Mouse (Mus musculus): ENCODE results near the gene Acaca.
A peak's percentile ranks its signal among the peaks of the same experiment; 100 is the strongest.

The Acaca gene

DNA sequence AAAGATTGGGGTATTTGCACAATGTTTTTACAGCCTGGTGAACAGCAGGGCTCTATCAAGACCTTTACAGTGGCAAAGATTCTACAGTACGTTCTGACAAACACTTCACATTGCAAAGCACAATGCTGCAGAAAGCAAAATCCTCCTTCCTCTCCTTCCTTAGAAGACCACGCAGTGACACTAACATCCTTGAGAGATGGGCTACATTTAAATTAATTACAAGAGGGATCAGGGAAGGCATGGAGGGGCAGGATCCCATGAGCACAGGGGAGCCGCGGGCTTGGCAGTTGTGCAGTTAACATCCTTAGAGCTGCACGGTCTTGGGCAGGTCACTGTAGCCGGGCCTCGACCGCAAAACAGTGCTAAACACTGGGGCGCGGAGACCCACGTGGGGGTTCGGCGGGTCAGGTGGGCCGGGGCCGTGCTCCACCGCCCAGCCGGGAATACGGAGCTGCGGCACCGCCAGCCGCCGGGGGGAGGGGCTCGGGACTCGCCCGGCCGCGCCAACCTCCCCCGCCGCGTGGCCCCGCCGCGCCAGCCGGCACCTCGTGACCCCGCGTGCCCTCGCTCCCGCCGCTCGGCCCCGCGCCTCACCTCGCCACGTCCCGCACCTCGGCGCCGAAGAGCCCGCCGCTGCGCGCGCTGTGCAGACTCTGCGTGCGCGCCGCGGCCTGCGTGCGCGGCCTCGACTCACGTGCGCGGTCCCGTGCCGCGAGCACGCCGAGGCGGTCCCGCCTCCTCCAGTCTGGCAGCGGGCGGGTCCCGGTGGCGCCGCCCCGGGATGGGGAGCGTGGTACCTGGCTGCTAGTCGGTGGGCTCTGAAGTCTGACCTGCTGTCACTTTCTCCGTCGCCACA lies at the start of gene Acaca, which contains the start of gene Tada2a:
TSS of gene Acaca (plus strand) at position 730 of the 856 bp plus-strand sequence.
TSS of gene Tada2a (minus strand) at position 658 of the 856 bp plus-strand sequence.
- peak; percentile 83 for DNase-seq

DNA sequence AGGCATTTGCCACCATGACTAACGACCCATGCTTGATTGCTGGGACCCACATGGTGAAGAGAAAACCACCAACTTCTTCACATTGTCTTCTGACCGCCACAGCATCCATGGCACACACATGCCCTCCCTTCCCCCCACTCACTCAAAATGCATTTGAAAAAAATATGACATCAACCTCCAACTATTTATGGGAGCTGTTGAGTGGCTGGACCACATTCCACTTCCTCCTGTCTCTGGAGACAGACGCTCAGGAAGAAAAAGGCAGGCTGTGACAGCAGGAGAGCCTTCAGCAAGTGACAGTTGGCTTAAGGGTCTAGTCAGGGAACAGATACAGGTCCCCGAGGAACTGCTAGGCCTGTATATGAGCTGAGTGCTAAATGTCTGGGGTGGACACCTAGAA lies 49.6 kb upstream of the Acaca start:
- DNase-seq: no peak

GRCm38 (mm10) chr11:84080327-84080726 lies 49.1 kb upstream of the Acaca start:
- DNase-seq: no peak

- DNase-seq: no peak
These were observed 47.6 kb upstream of the Acaca start for GRCm38 (mm10) chr11:84081901-84082300.

DNA sequence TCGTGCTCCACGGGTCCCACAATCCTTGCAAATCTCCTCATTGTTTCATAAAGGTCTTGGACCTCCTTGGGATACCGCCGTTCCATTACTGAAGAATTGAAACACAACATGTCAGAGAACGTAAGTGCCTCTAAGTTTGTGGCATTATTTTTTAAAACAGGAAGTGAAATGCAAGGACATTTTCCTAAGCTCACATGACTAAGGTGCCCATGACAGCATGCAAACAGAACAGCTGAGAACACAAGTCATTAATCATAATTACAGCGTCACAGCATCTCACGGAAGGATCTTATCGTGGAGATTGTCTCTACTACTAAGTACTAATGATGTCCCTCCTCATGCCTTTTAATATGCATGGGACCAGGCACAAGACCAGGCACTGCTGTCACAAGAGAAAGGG lies 38.9 kb upstream of the Acaca start:
- DNase-seq: no peak

- no peak for DNase-seq
These were observed 34.4 kb upstream of the Acaca start for GRCm38 (mm10) chr11:84095084-84095483.

GRCm38 (mm10) chr11:84097251-84097998 lies 32.0 kb upstream of the Acaca start:
- DNase-seq: no peak

- no peak for DNase-seq
These were observed 28.3 kb upstream of the Acaca start for GRCm38 (mm10) chr11:84101182-84101581.

- no peak for DNase-seq
These were observed 25.4 kb upstream of the Acaca start for GRCm38 (mm10) chr11:84104036-84104435.

- no peak for DNase-seq
These were observed 22.3 kb upstream of the Acaca start for GRCm38 (mm10) chr11:84107137-84107536.

GRCm38 (mm10) chr11:84113623-84114022 lies 15.8 kb upstream of the Acaca start:
- no peak for DNase-seq

DNA sequence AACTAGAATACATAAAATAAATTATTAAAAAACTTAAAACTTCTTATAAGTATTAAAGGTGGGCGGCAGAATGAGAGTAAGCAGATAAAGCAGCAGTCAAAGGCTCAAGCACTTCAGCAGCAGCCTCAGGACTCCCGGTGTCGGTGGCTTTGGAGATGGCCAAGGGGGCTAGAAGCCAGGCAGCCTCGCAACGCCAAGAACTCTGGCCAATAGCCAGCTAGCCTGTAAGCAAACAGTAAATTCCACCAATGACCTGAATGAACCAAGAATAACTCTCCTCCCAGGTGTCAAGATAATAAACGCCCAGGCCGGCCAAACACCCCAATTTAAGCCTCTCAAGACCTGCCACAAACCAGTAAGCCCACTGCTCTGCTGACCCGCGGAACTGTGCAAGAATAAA lies 13.8 kb upstream of the Acaca start:
- no peak for DNase-seq

- no peak for DNase-seq
These were observed 13.3 kb upstream of the Acaca start for GRCm38 (mm10) chr11:84116221-84116620.

DNA sequence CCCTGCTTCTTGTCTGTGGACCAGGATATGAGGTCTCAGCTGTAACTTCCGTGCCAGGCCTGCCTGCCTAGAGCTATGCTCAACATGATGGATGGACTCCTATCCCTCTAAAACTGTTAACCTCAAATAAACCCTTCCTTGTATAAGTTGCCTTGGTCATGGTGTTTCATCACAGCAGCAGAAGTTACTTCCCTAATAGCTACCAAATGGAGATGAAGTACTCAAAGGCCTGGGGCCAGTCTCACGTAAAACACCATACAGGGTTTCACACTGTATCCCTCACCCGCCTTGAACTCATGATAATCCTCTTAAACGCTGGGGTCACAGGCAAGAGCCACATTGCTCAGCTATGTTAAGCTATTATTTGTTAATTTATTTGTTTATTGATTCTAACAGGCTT lies 12.0 kb upstream of the Acaca start:
- DNase-seq: no peak

DNA sequence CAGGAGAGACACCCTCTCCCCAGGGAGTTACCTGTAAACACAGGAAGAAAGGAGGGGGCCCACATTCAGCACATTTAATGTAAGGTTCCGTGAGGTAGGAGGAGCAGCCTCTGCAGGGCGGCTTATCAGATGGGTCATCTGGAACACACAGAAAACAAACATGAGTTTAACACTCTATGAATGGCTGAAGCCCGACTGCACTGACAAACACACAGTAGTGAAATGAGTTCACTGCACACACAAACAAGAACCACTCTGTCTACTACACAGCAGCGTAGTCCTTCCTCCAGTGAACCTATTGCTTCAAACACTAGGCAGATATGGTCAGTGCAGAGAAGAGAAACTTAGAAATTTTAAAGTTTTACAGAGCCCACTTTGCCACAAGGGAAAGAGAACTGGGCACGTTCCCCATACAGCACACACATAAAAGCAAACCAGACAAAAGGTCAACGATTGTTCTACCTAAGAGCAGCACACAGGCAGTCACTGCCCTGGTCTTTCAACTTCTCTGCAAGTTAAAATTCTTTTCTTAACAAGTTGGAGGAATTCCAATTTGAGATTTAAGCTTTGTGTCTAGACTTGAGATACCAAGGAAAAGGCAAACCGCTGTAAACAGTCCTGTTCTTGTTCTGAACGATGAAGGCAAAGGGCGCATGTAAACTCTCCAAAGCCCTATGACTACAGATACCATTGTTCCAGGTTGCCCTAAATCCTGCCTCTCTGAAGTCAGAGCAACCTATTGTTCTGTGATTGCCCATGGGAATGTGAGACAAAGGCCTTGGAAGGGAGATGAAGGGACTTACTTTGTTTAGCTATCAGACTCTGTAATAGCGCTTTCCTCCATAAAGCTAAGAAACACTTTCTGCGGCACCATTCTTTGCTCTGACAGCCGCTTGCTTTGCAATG lies 8.2 kb upstream of the Acaca start:
- DNase-seq: no peak

- DNase-seq: peak; percentile 5
These were observed 1.5 kb upstream of the Acaca start for GRCm38 (mm10) chr11:84127977-84128376.

GRCm38 (mm10) chr11:84129799-84130185 lies 320 bp downstream of the Acaca start:
- no peak for DNase-seq

DNA sequence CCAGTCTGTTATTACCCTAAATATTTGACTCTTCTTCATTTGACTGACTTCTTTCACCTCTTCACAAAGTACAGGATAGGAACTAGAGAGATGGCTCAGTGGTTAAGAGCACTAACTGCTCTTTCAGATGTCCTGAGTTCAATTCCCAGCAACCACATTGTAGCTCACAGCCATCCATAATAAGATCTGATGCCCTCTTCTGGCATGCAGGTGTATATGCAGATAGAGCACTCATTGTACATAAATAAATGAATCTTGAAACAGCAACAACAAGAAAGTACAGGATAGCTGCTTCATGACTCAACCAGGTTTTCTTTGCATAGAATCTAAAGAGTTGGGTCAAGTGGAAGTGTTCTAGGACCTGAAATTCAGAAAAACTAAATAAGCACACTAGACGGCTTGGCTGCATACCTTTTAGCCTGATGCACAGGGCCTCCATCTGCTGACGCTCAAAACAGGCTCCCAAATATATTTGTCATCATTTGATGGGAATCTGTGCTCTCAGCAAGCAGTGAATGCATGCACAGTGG lies 4.9 kb downstream of the Acaca start:
- no peak for DNase-seq

- no peak for DNase-seq
These were observed 7.0 kb downstream of the Acaca start for GRCm38 (mm10) chr11:84136453-84136852.

DNA sequence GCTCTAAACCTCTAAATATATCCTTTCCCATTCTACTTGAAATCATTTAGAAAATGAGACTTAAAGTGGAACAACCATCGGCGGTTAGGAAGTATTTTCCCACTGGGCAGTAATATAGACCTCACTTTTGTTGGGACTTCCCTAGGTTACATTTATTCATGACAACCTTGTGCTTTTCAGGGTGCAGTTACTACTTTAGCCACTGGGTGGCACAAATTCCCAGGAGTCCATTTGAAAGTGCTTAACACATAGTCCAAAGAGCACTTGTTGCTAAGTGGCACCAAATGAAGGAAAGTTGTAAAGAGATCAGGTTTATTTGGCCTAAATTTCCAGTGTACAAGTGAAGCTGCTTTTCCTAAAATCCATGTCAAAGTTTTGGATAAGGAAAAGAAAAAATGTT lies 12.3 kb downstream of the Acaca start:
- DNase-seq: peak; percentile 57

DNA sequence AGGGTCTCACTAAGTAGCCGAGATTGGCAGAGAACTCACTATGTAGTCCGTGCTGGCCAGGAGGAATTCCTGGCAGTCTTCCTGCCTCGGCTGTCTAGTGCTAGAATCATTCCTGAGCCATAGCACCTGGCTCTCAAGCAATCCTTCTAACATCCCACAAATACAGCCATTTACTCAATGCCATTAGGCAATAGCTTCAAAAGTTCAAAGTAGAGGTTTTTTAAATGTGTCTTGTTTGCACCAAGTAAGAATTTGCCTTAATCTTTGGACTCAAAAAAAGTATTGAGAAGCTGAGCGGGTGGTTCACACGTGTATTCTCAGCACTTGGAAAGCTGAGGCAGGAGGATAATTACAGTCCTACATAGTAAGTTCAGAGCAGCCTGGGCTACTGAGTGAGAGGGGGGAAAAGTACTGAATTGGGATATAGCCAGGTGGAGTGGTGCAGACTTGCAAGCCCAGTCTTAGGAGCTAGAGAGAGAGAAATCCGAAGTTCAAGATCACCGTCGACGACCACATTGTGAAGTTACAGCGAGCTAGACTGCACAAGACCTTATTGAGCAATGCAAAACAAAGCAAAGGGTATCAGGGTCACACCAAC lies 15.8 kb downstream of the Acaca start:
- DNase-seq: no peak

DNA sequence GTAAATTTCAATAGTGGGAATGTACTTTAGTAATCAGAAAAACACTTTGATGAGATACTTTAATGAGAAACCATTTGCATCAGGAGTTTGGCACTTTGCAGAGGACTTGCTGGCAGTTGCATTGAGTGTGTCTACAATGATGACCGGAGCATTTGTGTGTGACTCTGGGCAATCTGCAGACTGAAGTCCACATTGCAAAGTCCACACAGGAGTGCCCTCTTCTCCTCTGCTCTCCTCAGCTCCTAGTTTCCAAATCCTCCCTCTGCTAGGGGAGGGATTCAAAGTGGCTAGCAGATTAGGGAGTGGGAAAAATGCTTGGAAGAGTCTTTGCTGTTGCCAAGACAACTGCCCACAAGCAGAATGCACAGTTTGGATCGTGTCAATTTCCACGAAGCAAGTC lies 16.6 kb downstream of the Acaca start:
- no peak for DNase-seq
